Comparison of ENCODE assay signal across 7 mouse cellular contexts in the genomic region with DNA sequence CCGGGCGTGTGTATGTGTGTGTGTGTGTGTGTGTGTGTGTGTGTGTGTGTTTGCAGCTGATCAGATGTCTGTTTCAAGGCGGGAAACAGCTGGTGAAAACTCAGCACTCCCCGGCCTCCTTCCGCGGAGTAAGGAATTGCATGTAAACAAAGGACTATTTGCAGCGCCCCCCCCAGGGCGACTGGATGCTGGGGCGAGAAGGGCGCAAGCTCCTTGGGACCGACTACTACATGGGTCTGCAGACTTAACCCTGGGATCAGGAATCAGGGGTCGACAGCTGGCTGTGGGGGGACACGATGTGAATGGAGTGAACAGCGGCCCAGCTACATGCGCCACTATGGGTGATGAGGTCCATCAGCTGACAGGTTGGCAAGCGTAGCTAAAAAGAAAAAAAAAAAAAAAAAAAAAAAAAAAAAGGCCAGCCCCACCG. TPM values are rescaled to one million over a fixed set of nuclear protein-coding genes. Genes with fewer than 3 reads are reported as not detected.
DNase-seq lines count a peak whose midpoint lies in the region; ATAC-seq lines count a peak whose summit lies in the region.

A gene (minus strand): TSS at position 140 of the 430 bp plus-strand sequence.

- peaks cover 11% of the 10 kb centered on the region for H3K4me1 ChIP-seq in midbrain, embryonic 11.5 days (ENCODE audit: control insufficient read depth, insufficient read depth, low read length)

- DNase-seq in adrenal gland, adult 8-10 months: peak; percentile 85
- peak; percentile 78 for DNase-seq in embryo, embryonic 11.5 days (ENCODE audit: low read depth, low spot score)
- peak; percentile 91 for DNase-seq in kidney, adult 11 months
- DNase-seq in left cerebral cortex, postnatal 4 days: peak; percentile 89
- peak; percentile 98 for DNase-seq in midbrain, embryonic 11.5 days (ENCODE audit: low spot score, missing footprints)
- peak; percentile 91 for DNase-seq in skeletal muscle tissue, adult 2 months (ENCODE audit: low read depth, low spot score)

- H3K36me3 ChIP-seq in midbrain, embryonic 11.5 days (ENCODE audit: control insufficient read depth, insufficient read depth, low read length): 0 out of 2 replicates have a peak, but pooled peaks cover 2% of the 10 kb centered on the region

- 0% methylated on average over 17 of the region's 17 CpGs for WGBS in midbrain, embryonic 11.5 days

- peak within 1 kb of the TSS; percentile 75 for H3K4me3 ChIP-seq in midbrain, embryonic 11.5 days (ENCODE audit: low read depth, low read length)

- ATAC-seq in granulocyte monocyte progenitor cell, adult 5-6 weeks (replicated peaks; ENCODE audit: poor library complexity, severe bottlenecking): peak; percentile 35
- peak; percentile 36; the same call in 1 of the 2 replicates for ATAC-seq in midbrain, embryonic 11.5 days (ENCODE audit: low FRiP score)

- H3K9me3 ChIP-seq in midbrain, embryonic 11.5 days (ENCODE audit: control insufficient read depth, low read length): no peaks in the 10 kb centered on the region

- peak within 1 kb of the TSS; percentile 87 for H3K27ac ChIP-seq in midbrain, embryonic 11.5 days (ENCODE audit: low read depth, low read length)

- H3K9ac ChIP-seq in midbrain, embryonic 11.5 days (ENCODE audit: low read length): peak within 1 kb of the TSS; percentile 86

- H3K27me3 ChIP-seq in midbrain, embryonic 11.5 days (ENCODE audit: control insufficient read depth, insufficient read depth, low read length): no peaks in the 10 kb centered on the region

- peak within 1 kb of the TSS; percentile 87 for H3K4me2 ChIP-seq in midbrain, embryonic 11.5 days

- intact Hi-C loops in left cerebral cortex, postnatal 4 days (cut with DNase I): no loop called here

RNA-seq across cellular contexts. Expression of the gene that starts here (rescaled TPM):
- total RNA-seq in adrenal gland, adult 8-10 months (2022): 10 to 100 TPM in 1 of 4 experiments, 1 to 10 TPM in 3; 6.1 to 10.8 (median 7.6) TPM
- total RNA-seq in granulocyte monocyte progenitor cell, adult 5-6 weeks (2014; fragmentation: Nextera tagmentation): 34.8 and 46.6 TPM in 2 replicates
- total RNA-seq in granulocyte monocyte progenitor cell, adult 5-6 weeks (2017): 36.4 and 47.6 TPM in 2 replicates
- 10 to 100 TPM; 13.0 to 13.4 TPM for total RNA-seq in left cerebral cortex, postnatal 4 days (2021)
- 18.2 and 18.9 TPM in 2 replicates for polyA plus RNA-seq in midbrain, embryonic 11.5 days (2014; fragmentation: Nextera tagmentation; extraction: Ambion mirVana)

Comparison
In these comparisons a context has a peak if more than half of its experiments do, and no peak if none do; other contexts are left out.
1. Peak in every context shown above with its lines: DNase-seq, ATAC-seq, H3K4me3 ChIP-seq and H3K27ac ChIP-seq.